Mouse (Mus musculus) limb, embryonic 13.5 days (tissue): ENCODE results near the gene Kcnk5. TPM values are rescaled to one million over a fixed set of nuclear protein-coding genes. Genes with fewer than 3 reads are reported as not detected.

ENCODE experiments used
- ATAC-seq: fragments of 200-750 bp; cut with Nextera tagmentation; 2 replicates; pipeline ENCODE4 v1.8.0; 2017; ENCODE audit warnings: low read depth, moderate number of reproducible peaks, moderate TSS enrichment; ENCODE audit not compliant: low FRiP score
- H3K27ac ChIP-seq: fragments of 300-500 bp; sonication (generic); 2 replicates; pipeline ENCODE4 v1.5.1; 2015; ENCODE audit warnings: inconsistent platforms, mild to moderate bottlenecking, moderate library complexity
- H3K27me3 ChIP-seq: fragments of 300-500 bp; sonication (generic); 2 replicates; pipeline ENCODE4 v1.6.1; 2015; ENCODE audit warnings: mild to moderate bottlenecking, inconsistent platforms
- H3K36me3 ChIP-seq: fragments of 300-500 bp; sonication (generic); 2 replicates; pipeline ENCODE4 v1.6.1; 2015; ENCODE audit warnings: inconsistent platforms, mild to moderate bottlenecking, moderate library complexity
- H3K4me1 ChIP-seq: fragments of 300-500 bp; sonication (generic); 2 replicates; pipeline ENCODE4 v1.6.1; 2015; ENCODE audit warnings: inconsistent platforms
- H3K4me2 ChIP-seq: fragments of 300-500 bp; sonication (generic); replicated peaks from 2 replicates; pipeline ENCODE4 v1.6.1; 2015; ENCODE audit warnings: inconsistent platforms, mild to moderate bottlenecking, moderate library complexity
- H3K4me3 ChIP-seq: fragments of 300-500 bp; sonication (generic); 2 replicates; pipeline ENCODE4 v1.5.1; 2015; ENCODE audit warnings: moderate library complexity, mild to moderate bottlenecking, inconsistent platforms
- H3K9ac ChIP-seq: fragments of 300-500 bp; sonication (generic); 2 replicates; pipeline ENCODE4 v1.6.1; 2015; ENCODE audit warnings: mild to moderate bottlenecking, inconsistent platforms
- H3K9me3 ChIP-seq: fragments of 300-500 bp; sonication (generic); 2 replicates; pipeline ENCODE4 v1.6.1; 2016; ENCODE audit warnings: inconsistent platforms
- WGBS: fragments of 180-500 bp; shearing (Covaris S2); methylation state at CpG from one replicate; pipeline ENCODE4 v1.1.7; 2015; 5-methylcytosine and 5-hydroxymethylcytosine counted together
- polyA plus RNA-seq: library from polyadenylated mRNA; unstranded; fragments of >200 nt; fragmentation: Nextera tagmentation; extraction: Ambion mirVana; gene quantifications from 2 replicates; pipeline ENCODE4 v1.2.1, GENCODE M21; 2015

Gene Kcnk5
- polyA plus RNA-seq, 1 experiment from 2014 or later: 6.4 TPM

- no peak overlapping the region for H3K4me3 ChIP-seq
- no peaks in the 10 kb centered on the region for H3K27me3 ChIP-seq
- ATAC-seq: no peak
- peaks cover 42% of the 10 kb centered on the region for H3K4me1 ChIP-seq
- no peak overlapping the region for H3K27ac ChIP-seq
- H3K36me3 ChIP-seq: no peaks in the 10 kb centered on the region
- WGBS: 84% methylated on average over 6 of the region's 6 CpGs
- no peak overlapping the region for H3K4me2 ChIP-seq
- H3K9ac ChIP-seq: no peak overlapping the region
- no peaks in the 10 kb centered on the region for H3K9me3 ChIP-seq
Measured at GRCm38 (mm10) chr14:20174696-20175095, 6.9 kb downstream of the Kcnk5 start.

GRCm38 (mm10) chr14:20173873-20174490 lies 7.6 kb downstream of the Kcnk5 start:
- no peaks in the 10 kb centered on the region for H3K36me3 ChIP-seq
- no peak for ATAC-seq
- 86% methylated on average over 14 of the region's 14 CpGs for WGBS

GRCm38 (mm10) chr14:20172924-20173323 lies 8.7 kb downstream of the Kcnk5 start:
- H3K9me3 ChIP-seq: no peaks in the 10 kb centered on the region
- H3K4me1 ChIP-seq: peaks cover 26% of the 10 kb centered on the region
- H3K27ac ChIP-seq: no peak overlapping the region
- no peaks in the 10 kb centered on the region for H3K27me3 ChIP-seq
- ATAC-seq: no peak
- no peak overlapping the region for H3K4me3 ChIP-seq
- no peaks in the 10 kb centered on the region for H3K36me3 ChIP-seq
- H3K4me2 ChIP-seq: no peak overlapping the region
- H3K9ac ChIP-seq: no peak overlapping the region
- 41% methylated on average over 4 of the region's 4 CpGs for WGBS

More at GRCm38 (mm10) chr14:20173873-20174490, 7.6 kb downstream of the Kcnk5 start:
- Histone ChIP-seq H3K4me1 (peaks cover 36% of the 10 kb centered on the region), H3K4me3 (no peak overlapping the region), H3K9me3 (no peaks in the 10 kb centered on the region), H3K9ac (no peak overlapping the region), H3K4me2 (no peak overlapping the region), H3K27ac (no peak overlapping the region), H3K27me3 (no peaks in the 10 kb centered on the region)

GRCm38 (mm10) chr14:20172509-20172908 lies 9.1 kb downstream of the Kcnk5 start:
- peaks cover 21% of the 10 kb centered on the region for H3K4me1 ChIP-seq
- no peak for ATAC-seq
- H3K4me2 ChIP-seq: no peak overlapping the region
- no peaks in the 10 kb centered on the region for H3K27me3 ChIP-seq
- no peak overlapping the region for H3K4me3 ChIP-seq
- H3K27ac ChIP-seq: no peak overlapping the region
- no peak overlapping the region for H3K9ac ChIP-seq
- WGBS: 43% methylated on average over 5 of the region's 5 CpGs
- H3K36me3 ChIP-seq: no peaks in the 10 kb centered on the region
- no peaks in the 10 kb centered on the region for H3K9me3 ChIP-seq

- no peak for ATAC-seq
- no peak overlapping the region for H3K4me2 ChIP-seq
- no peak overlapping the region for H3K27ac ChIP-seq
- no peaks in the 10 kb centered on the region for H3K9me3 ChIP-seq
- no peaks in the 10 kb centered on the region for H3K36me3 ChIP-seq
- H3K4me1 ChIP-seq: peaks cover 20% of the 10 kb centered on the region
- no peaks in the 10 kb centered on the region for H3K27me3 ChIP-seq
- no peak overlapping the region for H3K4me3 ChIP-seq
- WGBS: 81% methylated on average over 3 of the region's 3 CpGs
- no peak overlapping the region for H3K9ac ChIP-seq
Measured at GRCm38 (mm10) chr14:20171840-20172239, 9.8 kb downstream of the Kcnk5 start.

GRCm38 (mm10) chr14:20169251-20169650 lies 12.4 kb downstream of the Kcnk5 start:
- Histone ChIP-seq H3K36me3 (no peaks in the 10 kb centered on the region), H3K4me2 (no peak overlapping the region), H3K9me3 (no peaks in the 10 kb centered on the region), H3K27me3 (no peaks in the 10 kb centered on the region), H3K27ac (no peak overlapping the region), H3K4me3 (no peak overlapping the region), H3K9ac (no peak overlapping the region), H3K4me1 (peaks cover 26% of the 10 kb centered on the region)
- WGBS: 92% methylated on average over 4 of the region's 4 CpGs
- ATAC-seq: no peak

GRCm38 (mm10) chr14:20168478-20168877 lies 13.1 kb downstream of the Kcnk5 start:
- no peak for ATAC-seq
- 84% methylated on average over 1 of the region's 1 CpGs for WGBS
- Histone ChIP-seq H3K9ac (no peak overlapping the region), H3K27me3 (no peaks in the 10 kb centered on the region), H3K36me3 (no peaks in the 10 kb centered on the region), H3K27ac (no peak overlapping the region), H3K4me1 (peaks cover 30% of the 10 kb centered on the region), H3K4me3 (no peak overlapping the region), H3K9me3 (no peaks in the 10 kb centered on the region), H3K4me2 (no peak overlapping the region)

GRCm38 (mm10) chr14:20168054-20168453 lies 13.6 kb downstream of the Kcnk5 start:
- Histone ChIP-seq H3K27ac (no peak overlapping the region), H3K4me3 (no peak overlapping the region), H3K9me3 (no peaks in the 10 kb centered on the region), H3K9ac (no peak overlapping the region), H3K36me3 (no peaks in the 10 kb centered on the region), H3K4me2 (no peak overlapping the region), H3K27me3 (no peaks in the 10 kb centered on the region), H3K4me1 (peaks cover 30% of the 10 kb centered on the region)
- 84% methylated on average over 2 of the region's 2 CpGs for WGBS
- no peak for ATAC-seq

- Histone ChIP-seq H3K4me2 (no peak overlapping the region), H3K36me3 (no peaks in the 10 kb centered on the region), H3K4me1 (peaks cover 29% of the 10 kb centered on the region), H3K27me3 (no peaks in the 10 kb centered on the region), H3K9ac (no peak overlapping the region), H3K9me3 (no peaks in the 10 kb centered on the region), H3K27ac (no peak overlapping the region), H3K4me3 (no peak overlapping the region)
- WGBS: 76% methylated on average over 1 of the region's 1 CpGs
- peak; percentile 16; the same call in 1 of the 2 replicates for ATAC-seq
Measured at GRCm38 (mm10) chr14:20165413-20165812, 16.2 kb downstream of the Kcnk5 start.

GRCm38 (mm10) chr14:20164438-20164837 lies 17.2 kb downstream of the Kcnk5 start:
- Histone ChIP-seq H3K9ac (no peak overlapping the region), H3K9me3 (no peaks in the 10 kb centered on the region), H3K4me3 (no peak overlapping the region), H3K27me3 (no peaks in the 10 kb centered on the region), H3K4me1 (peaks cover 33% of the 10 kb centered on the region), H3K27ac (no peak overlapping the region), H3K4me2 (no peak overlapping the region), H3K36me3 (no peaks in the 10 kb centered on the region)
- ATAC-seq: no peak
- WGBS: 90% methylated on average over 7 of the region's 7 CpGs

- Histone ChIP-seq H3K9ac (no peak overlapping the region), H3K4me1 (peaks cover 35% of the 10 kb centered on the region), H3K27ac (no peak overlapping the region), H3K9me3 (no peaks in the 10 kb centered on the region), H3K4me3 (no peak overlapping the region), H3K36me3 (no peaks in the 10 kb centered on the region), H3K27me3 (no peaks in the 10 kb centered on the region), H3K4me2 (no peak overlapping the region)
- ATAC-seq: no peak
- WGBS: 65% methylated on average over 6 of the region's 6 CpGs
Measured at GRCm38 (mm10) chr14:20162686-20163085, 18.9 kb downstream of the Kcnk5 start.

- WGBS: 62% methylated on average over 8 of the region's 8 CpGs
- Histone ChIP-seq H3K36me3 (no peaks in the 10 kb centered on the region), H3K4me3 (no peak overlapping the region), H3K9ac (no peak overlapping the region), H3K4me1 (peaks cover 43% of the 10 kb centered on the region), H3K4me2 (no peak overlapping the region), H3K27me3 (no peaks in the 10 kb centered on the region), H3K27ac (no peak overlapping the region), H3K9me3 (no peaks in the 10 kb centered on the region)
- no peak for ATAC-seq
Measured at GRCm38 (mm10) chr14:20158727-20159681, 22.6 kb downstream of the Kcnk5 start.
